Mouse (Mus musculus) spleen, embryonic (tissue): ENCODE data around the gene Gm17535.
"Not testable (repeated sequence)": the region's sequence is repeated elsewhere in the genome, so short reads cannot be mapped to it uniquely, and the experiment has no call there.

Experiments used
- CTCF ChIA-PET: fragments of 350-600 bp; sonication (Branson Sonifier 250); formaldehyde crosslinking; loops from one replicate; lab custom pipeline; 2022; lab: Charles Lee

Gm17535 gene

GRCm38 (mm10) chr9:3024912-3025467 lies 9.4 kb upstream of the Gm17535 start, which contains the start of gene Gm10717:
Gene Gm10717 (plus strand): TSS chr9:3025417.
- CTCF ChIA-PET, result not testable (repeated sequence)

- CTCF ChIA-PET, result not testable (repeated sequence)
Observed at GRCm38 (mm10) chr9:3025653-3026052, 8.7 kb upstream of the Gm17535 start.

GRCm38 (mm10) chr9:3026136-3026535 lies 8.3 kb upstream of the Gm17535 start:
- CTCF ChIA-PET, result not testable (repeated sequence)

GRCm38 (mm10) chr9:3026741-3027140 lies 7.7 kb upstream of the Gm17535 start:
- CTCF ChIA-PET, result not testable (repeated sequence)

- CTCF ChIA-PET, result not testable (repeated sequence)
Observed at GRCm38 (mm10) chr9:3027200-3027599, 7.2 kb upstream of the Gm17535 start.

- CTCF ChIA-PET, result not testable (repeated sequence)
Observed at GRCm38 (mm10) chr9:3029276-3030000, 5.0 kb upstream of the Gm17535 start.

- CTCF ChIA-PET, result not testable (repeated sequence)
Observed at GRCm38 (mm10) chr9:3030677-3031318, 3.6 kb upstream of the Gm17535 start.

GRCm38 (mm10) chr9:3036577-3036976 lies 2.2 kb downstream of the Gm17535 start, which contains the start of gene Gm10715:
Gene Gm10715 (plus strand): TSS chr9:3036877.
- CTCF ChIA-PET, result not testable (repeated sequence)

- CTCF ChIA-PET, result not testable (repeated sequence)
Observed at GRCm38 (mm10) chr9:3038161-3038560, 3.8 kb downstream of the Gm17535 start.
